Mouse (Mus musculus) liver, adult 2 months (tissue): ENCODE results near the gene Mrpl54.

Experiments
- CTCF ChIP-seq: fragments of 200-500 bp; IDR thresholded peaks from 2 replicates; pipeline ENCODE4 v1.5.1; 2011; ENCODE audit warnings: low read depth, low read length, control low read depth
- POLR2A ChIP-seq: fragments of 200-500 bp; IDR thresholded peaks from 2 replicates; pipeline ENCODE4 v1.6.1; 2011; ENCODE audit warnings: low read length, control low read depth; ENCODE audit not compliant: insufficient read depth; ENCODE audit errors: extremely low read depth

GRCm38 (mm10) chr10:81229735-81230437, 36.8 kb downstream of the Mrpl54 start:
- no peak for TF ChIP-seq CTCF
- no peak for TF ChIP-seq POLR2A
